Mouse (Mus musculus) cortical plate, adult 2 months (tissue): ENCODE data around the gene Gm47995.
"Not testable (repeated sequence)": the region's sequence is repeated elsewhere in the genome, so short reads cannot be mapped to it uniquely, and the experiment has no call there.

Experiments used
- CTCF ChIP-seq: fragments of 200-500 bp; IDR thresholded peaks from 2 replicates; pipeline ENCODE4 v1.5.1; 2011; ENCODE audit warnings: mild to moderate bottlenecking, control low read depth, low read length; ENCODE audit not compliant: insufficient read depth; ENCODE audit errors: extremely low read depth
- POLR2A ChIP-seq: fragments of 200-500 bp; IDR thresholded peaks from 2 replicates; pipeline ENCODE4 v1.6.1; 2011; ENCODE audit warnings: mild to moderate bottlenecking, low read length, control low read depth; ENCODE audit not compliant: insufficient read depth; ENCODE audit errors: extremely low read depth

DNA sequence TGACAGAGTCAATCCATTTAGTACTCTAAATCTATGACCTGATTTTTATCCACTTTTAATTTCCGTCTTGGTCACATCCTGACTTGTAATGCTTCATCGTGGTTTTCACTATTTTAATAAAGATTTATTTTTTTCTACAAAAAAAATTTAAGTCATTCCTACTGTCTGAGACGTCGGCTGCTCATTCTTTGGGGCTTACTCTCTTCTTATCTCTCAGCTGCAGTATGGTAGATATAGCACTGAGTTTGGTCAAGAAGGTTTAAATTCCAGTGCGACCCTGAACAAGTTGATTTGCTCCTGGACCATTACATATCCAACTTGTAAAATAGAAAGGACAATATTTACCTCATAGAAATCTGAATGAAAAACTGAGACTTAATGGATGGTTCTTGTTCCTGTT is 13.4 kb downstream of the Gm47995 start:
- TF ChIP-seq POLR2A, CTCF: not testable (repeated sequence)
